Mouse (Mus musculus) gastrocnemius, postnatal 14 days (tissue): ENCODE measurements around the gene Stap2. TPM values are rescaled to one million over a fixed set of nuclear protein-coding genes. Genes with fewer than 3 reads are reported as not detected.

ENCODE experiments used
- DNase-seq: peaks from one replicate; pipeline ENCODE4 v3.0.0; 2021; ENCODE audit warnings: mixed read lengths
- intact Hi-C: fragments of 180-260 bp; cut with DNase I; formaldehyde crosslinking; loops from one replicate; pipeline ENCODE4 v1.15.1; 2025; ENCODE audit warnings: low total_unique reads
- total RNA-seq, 2 experiments: library from RNA; stranded (reverse); gene quantifications; 2 replicates each; pipeline ENCODE4 v1.2.3; 2021

The Stap2 gene
- total RNA-seq, 2 experiments from 2014 or later, result 3.9 to 4.4 TPM

DNA sequence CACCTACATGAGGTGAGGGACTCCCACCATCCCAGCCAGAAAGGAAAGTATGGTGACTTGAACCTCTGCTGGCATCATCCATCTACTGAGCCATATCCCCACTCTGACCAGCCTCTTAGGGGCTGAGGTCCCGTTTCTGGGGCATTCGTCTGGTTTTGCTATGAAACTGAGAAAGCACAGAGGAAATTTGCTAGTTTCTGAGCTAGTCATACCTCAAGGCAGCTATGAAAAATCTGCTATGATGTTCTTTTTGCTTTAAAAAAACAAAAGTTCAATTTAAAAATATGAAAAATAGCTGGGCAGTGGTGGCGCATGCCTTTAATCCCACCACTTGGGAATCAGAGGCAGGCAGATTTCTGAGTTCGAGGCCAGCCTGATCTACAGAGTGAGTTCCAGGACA, 56.7 kb downstream of the Stap2 start:
- no peak for DNase-seq
- intact Hi-C loops, result no loop called here

Other genes starting within 250 kb of the Stap2 start
- gene Zfp119a, start 126.7 kb downstream of the Stap2 start, total RNA-seq, result 1 to 10 TPM; 3.3 to 4.0 TPM
- gene Zfp959, start 113.5 kb downstream of the Stap2 start, total RNA-seq, result 1 to 10 TPM; 3.1 to 3.6 TPM
- gene Zfp119b, start 56.1 kb downstream of the Stap2 start, total RNA-seq, result 1 to 10 TPM; 3.1 to 3.7 TPM
- gene Ebi3, start 52.9 kb downstream of the Stap2 start, total RNA-seq, result under 1 TPM; 0.33 to 0.47 TPM
- gene Yju2, start 46.5 kb downstream of the Stap2 start, total RNA-seq, result 10 to 100 TPM in 1 of 2 experiments, 1 to 10 TPM in 1; 9.3 to 10.3 TPM
- under 1 TPM; 0.31 to 0.62 TPM for gene Shd, start 35.1 kb downstream of the Stap2 start, total RNA-seq
- gene Fsd1, start 19.1 kb downstream of the Stap2 start, total RNA-seq, result under 1 TPM in 1 of 2 experiments, not detected in 1; 0.55 TPM
- 10 to 100 TPM; 32.8 to 38.4 TPM for gene Mpnd, start 127 bp upstream of the Stap2 start, total RNA-seq
- gene Sh3gl1, start 31.1 kb upstream of the Stap2 start, total RNA-seq, result 10 to 100 TPM; 18.3 to 20.4 TPM
- gene Chaf1a, start 34.9 kb upstream of the Stap2 start, total RNA-seq, result 1 to 10 TPM; 1.8 to 2.3 TPM
- 10 to 100 TPM; 38.3 to 38.9 TPM for gene Ubxn6, start 69.4 kb upstream of the Stap2 start, total RNA-seq
- gene Hdgfl2, start 74.0 kb upstream of the Stap2 start, total RNA-seq, result 10 to 100 TPM; 27.7 TPM
- gene Plin4, start 104.2 kb upstream of the Stap2 start, total RNA-seq, result 100 to 1,000 TPM; 127 to 310 TPM
- 10 to 100 TPM; 17.6 to 48.3 TPM for gene Plin5, start 112.0 kb upstream of the Stap2 start, total RNA-seq
- 1 to 10 TPM; 2.9 to 5.6 TPM for gene Lrg1, start 116.4 kb upstream of the Stap2 start, total RNA-seq
- 10 to 100 TPM in 1 of 2 experiments, 1 to 10 TPM in 1; 9.8 to 12.1 TPM for gene Sema6b, start 134.8 kb upstream of the Stap2 start, total RNA-seq
- 1 to 10 TPM; 3.5 TPM for gene Tnfaip8l1, start 156.9 kb upstream of the Stap2 start, total RNA-seq
- gene Mydgf, start 178.3 kb upstream of the Stap2 start, total RNA-seq, result 10 to 100 TPM; 23.4 to 26.4 TPM
- gene Dpp9, start 213.3 kb upstream of the Stap2 start, total RNA-seq, result 10 to 100 TPM; 20.8 to 22.0 TPM